8 mouse cellular contexts compared by ENCODE assay signal in the genomic region with DNA sequence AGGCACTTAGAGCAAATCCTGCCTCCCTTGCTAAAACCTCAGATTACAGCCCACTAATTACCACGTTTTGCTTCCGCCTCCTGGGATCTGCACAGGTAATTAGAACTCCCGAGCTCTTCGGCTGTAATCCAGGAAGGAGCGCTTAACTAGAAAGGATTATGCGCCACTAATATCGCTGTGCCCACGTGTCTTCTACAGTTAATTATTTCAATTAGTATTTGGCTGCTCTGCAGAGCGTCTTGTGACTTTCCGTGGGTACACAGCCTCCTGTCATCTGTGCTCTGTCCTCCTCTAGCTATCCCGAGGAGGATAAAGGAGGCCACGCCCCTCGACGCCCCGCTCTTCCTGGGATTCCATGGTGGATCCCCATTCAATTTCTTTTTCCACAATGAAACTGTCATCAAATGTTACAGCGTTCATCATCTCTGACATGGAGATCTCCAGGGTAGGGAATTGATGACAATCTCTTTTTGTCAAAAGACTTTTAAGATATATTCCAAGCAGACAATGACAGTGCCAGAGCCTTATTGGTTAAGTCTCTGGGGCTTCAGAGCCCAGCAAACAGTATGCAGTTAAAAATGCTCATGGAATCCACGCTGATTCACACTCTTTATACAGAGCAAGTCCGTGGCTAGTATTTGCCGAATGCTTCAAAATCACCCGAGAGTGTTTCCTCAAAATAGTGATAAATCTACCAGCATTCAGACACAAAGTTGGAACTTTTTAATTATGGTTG.
A peak's percentile ranks its signal among the peaks of the same experiment; 100 is the strongest.
DNase-seq lines count a peak whose midpoint lies in the region; ATAC-seq and TF ChIP-seq lines count a peak whose summit lies in the region.

No protein-coding gene starts in this region.

- no peak for TF ChIP-seq CTCF in left cerebral cortex, adult 2 months (IDR thresholded peaks at IDR 0.05)

- H3K4me2 ChIP-seq in forebrain, embryonic 14.5 days (ENCODE audit: low read length), result peak overlapping the region; percentile 38
- H3K4me2 ChIP-seq in kidney, embryonic 16.5 days (replicated peaks; ENCODE audit: low read depth, low read length), result peak overlapping the region; percentile 47

- no peaks in the 10 kb centered on the region for H3K9me3 ChIP-seq in forebrain, embryonic 14.5 days (replicated peaks; ENCODE audit: control insufficient read depth, low read length)
- no peaks in the 10 kb centered on the region for H3K9me3 ChIP-seq in kidney, embryonic 16.5 days (ENCODE audit: low read length)

- peak; percentile 78 for ATAC-seq in forebrain, embryonic 14.5 days
- no peak for ATAC-seq in kidney, embryonic 16.5 days (ENCODE audit: low FRiP score, low TSS enrichment)
- ATAC-seq in megakaryocyte-erythroid progenitor cell, adult 5-6 weeks (replicated peaks; ENCODE audit: low FRiP score, low TSS enrichment, poor library complexity, severe bottlenecking), result no peak

- intact Hi-C loops in left cerebral cortex, adult 2 months (cut with DNase I), result no loop called here
- intact Hi-C loops in left cerebral cortex, postnatal 10 days (cut with DNase I), result no loop called here
- intact Hi-C loops in gastrocnemius, postnatal 14 days (cut with DNase I; ENCODE audit: low total_unique reads), result no loop called here

- peak in 1 of 2 experiments; percentile 19 for DNase-seq in left cerebral cortex, adult 2 months (ENCODE audit: extremely low spot score in 1 of 2, low spot score in 2 of 2)
- DNase-seq in left cerebral cortex, postnatal 10 days (ENCODE audit: extremely low spot score in 1 of 2, low spot score in 2 of 2), result no peak
- peak; percentile 79 for DNase-seq in forebrain, embryonic 14.5 days (ENCODE audit: low spot score)
- DNase-seq in retina, embryonic 14.5 days (ENCODE audit: low spot score), result peak; percentile 67
- DNase-seq in ovary, postnatal 14 days (ENCODE audit: low spot score), result no peak
- no peak for DNase-seq in gastrocnemius, postnatal 14 days

- H3K4me1 ChIP-seq in forebrain, embryonic 14.5 days (ENCODE audit: control insufficient read depth, insufficient read depth, low read length), result peaks cover 3% of the 10 kb centered on the region; the same call in 1 of the 2 replicates
- H3K4me1 ChIP-seq in kidney, embryonic 16.5 days (ENCODE audit: insufficient read depth, low read length), result 0 out of 2 replicates have a peak, but pooled peaks cover 2% of the 10 kb centered on the region

- H3K36me3 ChIP-seq in forebrain, embryonic 14.5 days (ENCODE audit: control insufficient read depth, insufficient read depth, low read length), result no peaks in the 10 kb centered on the region
- no peaks in the 10 kb centered on the region for H3K36me3 ChIP-seq in kidney, embryonic 16.5 days (ENCODE audit: insufficient read depth, low read length)

- peak overlapping the region; percentile 35; the same call in 1 of the 2 replicates for H3K9ac ChIP-seq in forebrain, embryonic 14.5 days (ENCODE audit: low read length)
- H3K9ac ChIP-seq in kidney, embryonic 16.5 days (replicated peaks; ENCODE audit: low read length), result no peak overlapping the region

- peak overlapping the region; percentile 61 for H3K27ac ChIP-seq in left cerebral cortex, adult 2 months
- no peak overlapping the region for H3K27ac ChIP-seq in forebrain, embryonic 14.5 days (ENCODE audit: low read depth, low read length)
- no peak overlapping the region for H3K27ac ChIP-seq in kidney, embryonic 16.5 days (ENCODE audit: low read length)

- 21% methylated on average over 20 of the region's 20 CpGs for WGBS in forebrain, embryonic 14.5 days
- 33% methylated on average over 20 of the region's 20 CpGs for WGBS in kidney, embryonic 16.5 days

- peak overlapping the region; percentile 48 for H3K4me3 ChIP-seq in left cerebral cortex, adult 2 months
- H3K4me3 ChIP-seq in forebrain, embryonic 14.5 days (ENCODE audit: low read depth, low read length), result peak overlapping the region; percentile 24
- H3K4me3 ChIP-seq in kidney, embryonic 16.5 days (ENCODE audit: low read length), result peak overlapping the region; percentile 9; the same call in 1 of the 2 replicates

- H3K27me3 ChIP-seq in forebrain, embryonic 14.5 days (replicated peaks; ENCODE audit: control insufficient read depth, insufficient read depth, low read length), result no peaks in the 10 kb centered on the region
- H3K27me3 ChIP-seq in kidney, embryonic 16.5 days (ENCODE audit: insufficient read depth, low read length), result no peaks in the 10 kb centered on the region

Comparison
In these comparisons a context has a peak if more than half of its experiments do, and no peak if none do; other contexts are left out.
1. DNase-seq: peak in forebrain, embryonic 14.5 days (single experiment) and retina, embryonic 14.5 days (single experiment); none in left cerebral cortex, postnatal 10 days (0 of 2), ovary, postnatal 14 days (single experiment) and gastrocnemius, postnatal 14 days (single experiment).
2. Peak in every context shown above with its lines, with median percentiles within 50 percentile points of each other: H3K4me3 ChIP-seq.